In genomic region chr16:75089383-75090035, GRCm38 (mm10) we compare ENCODE assay signal across 18 mouse cellular contexts.
DNase-seq lines count a peak whose midpoint lies in the region; ATAC-seq and TF ChIP-seq lines count a peak whose summit lies in the region.
"Had no signal": no experiment of that assay in that cellular context is flagged by ENCODE, and none has a peak within 500 bp of the region (broad histone marks: within the 10 kb centered on the region; RNA-seq: fewer than 3 reads in every experiment).

No protein-coding gene starts in this region.

- no peaks in the 10 kb centered on the region for H3K9me3 ChIP-seq in hindbrain, postnatal 0 days (ENCODE audit: low read length)
- no peaks in the 10 kb centered on the region for H3K9me3 ChIP-seq in hindbrain, embryonic 12.5 days (replicated peaks)
- H3K9me3 ChIP-seq: G1E; hindbrain, embryonic 10.5 days; limb, embryonic 10.5 days; liver, embryonic 13.5 days had no signal

- 0 out of 2 replicates have a peak overlapping the region, but pooled peaks have one; percentile 19 for H3K4me2 ChIP-seq in hindbrain, postnatal 0 days (ENCODE audit: low read depth, low read length)
- H3K4me2 ChIP-seq in hindbrain, embryonic 12.5 days (replicated peaks): no peak overlapping the region
- H3K4me2 ChIP-seq: liver, embryonic 13.5 days had no signal

- H3K9ac ChIP-seq in hindbrain, postnatal 0 days (replicated peaks; ENCODE audit: low read length): no peak overlapping the region
- no peak overlapping the region for H3K9ac ChIP-seq in hindbrain, embryonic 12.5 days
- H3K9ac ChIP-seq: liver, embryonic 13.5 days had no signal

- H3K4me1 ChIP-seq in hindbrain, postnatal 0 days (ENCODE audit: insufficient read depth, low read length): no peaks in the 10 kb centered on the region
- peaks cover 8% of the 10 kb centered on the region for H3K4me1 ChIP-seq in hindbrain, embryonic 12.5 days
- H3K4me1 ChIP-seq in kidney, adult 2 months (ENCODE audit: control insufficient read depth, insufficient read depth, low read length): no peaks in the 10 kb centered on the region
- H3K4me1 ChIP-seq: liver, embryonic 13.5 days had no signal

- DNase-seq in hindbrain, postnatal 0 days (ENCODE audit: low spot score): peak; percentile 23
- DNase-seq in right cerebral cortex, adult 2 months (ENCODE audit: low spot score in 2 of 2): peak; percentile 53 to 66
- DNase-seq in right cerebral cortex, postnatal 25 days: no peak
- DNase-seq in layer of hippocampus, adult 9-11 months: peak; percentile 59
- peak; percentile 81 for DNase-seq in retina, embryonic 14.5 days (ENCODE audit: low spot score)
- DNase-seq in ovary, postnatal 14 days (ENCODE audit: low spot score): no peak
- DNase-seq in kidney, adult 2 months: no peak
- DNase-seq: adrenal gland, adult 8-10 months; cerebellum, adult 9-10 months; gastrocnemius, adult 2 months; heart, adult 11 months; kidney, postnatal 10 days; liver, embryonic 13.5 days; thymus, postnatal 4 days had no signal

- H3K4me3 ChIP-seq in hindbrain, postnatal 0 days (ENCODE audit: low read length): no peak overlapping the region
- H3K4me3 ChIP-seq in hindbrain, embryonic 12.5 days: no peak overlapping the region
- H3K4me3 ChIP-seq in kidney, adult 2 months (ENCODE audit: insufficient read depth, low read depth, low read length): no peak overlapping the region
- H3K4me3 ChIP-seq: gastrocnemius, adult 2 months; hindbrain, embryonic 10.5 days; limb, embryonic 10.5 days; liver, embryonic 13.5 days had no signal

- H3K27me3 ChIP-seq in hindbrain, postnatal 0 days (ENCODE audit: insufficient read depth, low read length): no peaks in the 10 kb centered on the region
- no peaks in the 10 kb centered on the region for H3K27me3 ChIP-seq in hindbrain, embryonic 12.5 days
- H3K27me3 ChIP-seq in kidney, adult 2 months (replicated peaks; ENCODE audit: control insufficient read depth, insufficient read depth, low read length): no peaks in the 10 kb centered on the region
- H3K27me3 ChIP-seq: liver, embryonic 13.5 days had no signal

- TF ChIP-seq CTCF in hindbrain, postnatal 0 days (IDR thresholded peaks at IDR 0.05; ENCODE audit: low read depth): no peak
- no peak for TF ChIP-seq CTCF in kidney, adult 2 months (conservative IDR thresholded peaks at IDR 0.05; ENCODE audit: insufficient read depth, insufficient read length, low read depth, low read length)

- no peak for TF ChIP-seq POLR2A in kidney, adult 2 months (IDR thresholded peaks at IDR 0.05; ENCODE audit: low read depth, low read length)

- 55% methylated on average over 6 of the region's 6 CpGs for WGBS in hindbrain, postnatal 0 days
- 59% methylated on average over 6 of the region's 6 CpGs for WGBS in hindbrain, embryonic 12.5 days
- WGBS in kidney, adult 2 months: 79% methylated on average over 6 of the region's 6 CpGs

- H3K36me3 ChIP-seq in hindbrain, postnatal 0 days (ENCODE audit: insufficient read depth, low read length): no peaks in the 10 kb centered on the region
- no peaks in the 10 kb centered on the region for H3K36me3 ChIP-seq in hindbrain, embryonic 12.5 days
- H3K36me3 ChIP-seq in kidney, adult 2 months (ENCODE audit: control insufficient read depth, insufficient read depth, low read length): no peaks in the 10 kb centered on the region
- H3K36me3 ChIP-seq: G1E; hindbrain, embryonic 10.5 days; limb, embryonic 10.5 days; liver, embryonic 13.5 days had no signal

- H3K27ac ChIP-seq in hindbrain, postnatal 0 days: no peak overlapping the region
- H3K27ac ChIP-seq in hindbrain, embryonic 12.5 days: no peak overlapping the region
- H3K27ac ChIP-seq in kidney, adult 2 months (ENCODE audit: insufficient read depth, low read depth, low read length): no peak overlapping the region
- H3K27ac ChIP-seq: gastrocnemius, adult 2 months; hindbrain, embryonic 10.5 days; limb, embryonic 10.5 days; liver, embryonic 13.5 days had no signal

- no peak for ATAC-seq in hindbrain, postnatal 0 days
- no peak for ATAC-seq in hindbrain, embryonic 12.5 days (ENCODE audit: low FRiP score)

Comparison
In these comparisons a context has a peak if more than half of its experiments do, and no peak if none do; other contexts are left out.
1. DNase-seq: peak in hindbrain, postnatal 0 days (single experiment), right cerebral cortex, adult 2 months (2 of 2), layer of hippocampus, adult 9-11 months (single experiment) and retina, embryonic 14.5 days (single experiment); none in right cerebral cortex, postnatal 25 days (single experiment), ovary, postnatal 14 days (single experiment) and kidney, adult 2 months (single experiment).